In the genomic region with DNA sequence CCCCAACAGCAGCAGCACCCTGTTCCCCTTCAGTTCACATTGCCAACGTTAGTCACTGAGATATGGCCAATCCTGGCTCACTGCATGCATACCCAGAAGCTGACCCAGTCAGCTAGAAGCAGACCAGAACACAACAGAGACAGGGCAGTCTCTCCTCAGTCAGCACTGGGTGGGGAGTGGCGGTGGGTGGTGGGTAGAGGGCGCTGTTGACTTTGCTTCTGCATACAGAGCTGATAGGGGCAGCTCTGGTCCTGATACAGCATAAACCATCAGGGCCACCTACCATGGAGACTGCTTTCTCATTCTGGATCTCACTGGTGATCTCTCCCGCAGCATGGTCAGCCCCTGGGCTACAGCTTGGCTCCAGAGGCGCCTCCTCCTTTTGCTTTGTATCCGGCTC, we compare ENCODE assay signal across 7 mouse cellular contexts. TPM values are rescaled to one million over a fixed set of nuclear protein-coding genes. Genes with fewer than 3 reads are reported as not detected.
DNase-seq lines count a peak whose midpoint lies in the region; ATAC-seq and TF ChIP-seq lines count a peak whose summit lies in the region.

No protein-coding gene starts in this region.

- peak; percentile 25; the same call in 1 of the 2 replicates for TF ChIP-seq CTCF in spleen, adult 2 months (IDR thresholded peaks at IDR 0.05; ENCODE audit: extremely low read depth, insufficient read depth, insufficient read length, insufficient replicate concordance)

- TF ChIP-seq POLR2A in spleen, adult 2 months (IDR thresholded peaks at IDR 0.05; ENCODE audit: low read depth, low read length) = no peak

- H3K4me3 ChIP-seq in spleen, adult 2 months (ENCODE audit: extremely low read depth, insufficient read depth, insufficient read length) = no peak overlapping the region
- H3K4me3 ChIP-seq in lung, embryonic 16.5 days (ENCODE audit: low read length) = no peak overlapping the region

- peak in 1 of 2 experiments; percentile 53 for DNase-seq in spleen, adult 2 months (ENCODE audit: low read depth in 1 of 2, low spot score in 2 of 2)
- no peak for DNase-seq in spleen, adult 12 weeks (ENCODE audit: low spot score)
- peak; percentile 45 for DNase-seq in gastrocnemius, postnatal 14 days
- peak; percentile 82 for DNase-seq in thymus, postnatal 4 days
- no peak for DNase-seq in left cerebral cortex, adult 11 months (ENCODE audit: low spot score)
- DNase-seq in right cerebral cortex, adult 2 months (ENCODE audit: low spot score in 2 of 2) = no peak

- intact Hi-C loops in gastrocnemius, postnatal 14 days (cut with DNase I; ENCODE audit: low total_unique reads) = no loop called here

- H3K36me3 ChIP-seq in spleen, adult 2 months (ENCODE audit: control insufficient read depth, insufficient read depth, low read length) = peaks cover 67% of the 10 kb centered on the region
- H3K36me3 ChIP-seq in lung, embryonic 16.5 days (ENCODE audit: control insufficient read depth, insufficient read depth, low read length) = peaks cover 3% of the 10 kb centered on the region; the same call in 1 of the 2 replicates

- ATAC-seq in lung, embryonic 16.5 days (ENCODE audit: low read depth) = peak; percentile 51

- whole genome bisulfite sequencing in spleen, adult 2 months = 77% methylated on average over 6 of the region's 6 CpGs
- 62% methylated on average over 6 of the region's 6 CpGs for WGBS in lung, embryonic 16.5 days

- no peak overlapping the region for H3K4me2 ChIP-seq in lung, embryonic 16.5 days (ENCODE audit: low read depth, low read length)

- peaks cover 3% of the 10 kb centered on the region; the same call in 1 of the 2 replicates for H3K4me1 ChIP-seq in spleen, adult 2 months (ENCODE audit: control insufficient read depth, insufficient read depth, insufficient read length)
- H3K4me1 ChIP-seq in lung, embryonic 16.5 days (replicated peaks; ENCODE audit: control insufficient read depth, insufficient read depth, low read length) = peaks cover 2% of the 10 kb centered on the region; the same call in 1 of the 2 replicates

- no peaks in the 10 kb centered on the region for H3K27me3 ChIP-seq in spleen, adult 2 months (ENCODE audit: control insufficient read depth, insufficient read depth, low read length)
- no peaks in the 10 kb centered on the region for H3K27me3 ChIP-seq in lung, embryonic 16.5 days (ENCODE audit: control insufficient read depth, insufficient read depth, low read depth, low read length)

- H3K9ac ChIP-seq in lung, embryonic 16.5 days (ENCODE audit: low read length) = no peak overlapping the region

- H3K9me3 ChIP-seq in lung, embryonic 16.5 days (ENCODE audit: control insufficient read depth, low read length) = no peaks in the 10 kb centered on the region

- H3K27ac ChIP-seq in spleen, adult 2 months (ENCODE audit: insufficient read depth, low read length) = no peak overlapping the region
- H3K27ac ChIP-seq in lung, embryonic 16.5 days (ENCODE audit: low read length) = no peak overlapping the region

RNA-seq across cellular contexts. Expression of gene Mpzl1, which starts 20.7 kb away (rescaled TPM):
- 15.3 and 15.9 TPM in 2 replicates for polyA plus RNA-seq in spleen, adult 2 months (2012; rRNA removed)
- 10 to 100 TPM; 23.8 to 25.6 TPM for total RNA-seq in gastrocnemius, postnatal 14 days (2021)
- polyA plus RNA-seq in lung, embryonic 16.5 days (2015; fragmentation: Nextera tagmentation; extraction: Ambion mirVana) = 176 and 183 TPM in 2 replicates

RNA-seq across cellular contexts. Expression of gene Rcsd1, which starts 54.5 kb away (rescaled TPM):
- 68.3 and 73.9 TPM in 2 replicates for polyA plus RNA-seq in spleen, adult 2 months (2012; rRNA removed)
- total RNA-seq in gastrocnemius, postnatal 14 days (2021) = 100 to 1,000 TPM; 117 to 125 TPM
- polyA plus RNA-seq in lung, embryonic 16.5 days (2015; fragmentation: Nextera tagmentation; extraction: Ambion mirVana) = 47.8 and 51.5 TPM in 2 replicates

Comparison
In these comparisons a context has a peak if more than half of its experiments do, and no peak if none do; other contexts are left out.
1. DNase-seq: peak in gastrocnemius, postnatal 14 days (single experiment) and thymus, postnatal 4 days (single experiment); none in spleen, adult 12 weeks (single experiment), left cerebral cortex, adult 11 months (single experiment) and right cerebral cortex, adult 2 months (0 of 2).
2. RNA of gene Mpzl1, which starts 20.7 kb away (polyA plus RNA-seq): 176 to 183 TPM in lung, embryonic 16.5 days; 15.3 to 15.9 TPM in spleen, adult 2 months; every median in the first group is over 10 times any median in the second.